Mouse (Mus musculus): ENCODE measurements around the gene Ak2. TPM values are rescaled to one million over a fixed set of nuclear protein-coding genes. Genes with fewer than 3 reads are reported as not detected.
A peak's percentile ranks its signal among the peaks of the same experiment; 100 is the strongest.

Ak2 gene
- total RNA-seq, 2 experiments from 2014 or later, result 26.1 to 28.8 TPM

DNA sequence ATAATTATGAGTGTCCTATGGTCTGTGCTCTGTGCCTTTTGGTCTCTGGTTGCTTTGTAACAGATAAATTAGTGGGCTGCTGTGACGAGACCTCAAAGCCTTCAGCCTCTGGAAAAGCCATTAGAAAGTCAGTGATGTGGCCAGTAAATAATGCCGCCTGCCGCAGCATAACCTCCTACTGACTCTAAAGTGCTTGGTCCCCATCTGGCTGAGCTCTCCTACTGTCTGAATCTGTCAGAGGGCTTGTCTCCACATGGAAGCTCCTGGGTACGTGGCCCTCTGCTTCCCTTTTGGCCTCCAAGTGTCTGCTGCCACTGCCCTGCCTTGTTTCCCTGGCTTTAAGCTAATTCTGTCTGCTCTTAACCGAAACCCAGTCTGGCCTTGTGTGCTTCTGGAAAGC is 17.8 kb downstream of the Ak2 start:
- no peak for DNase-seq (ENCODE audit: low spot score in 2 of 2)

DNA sequence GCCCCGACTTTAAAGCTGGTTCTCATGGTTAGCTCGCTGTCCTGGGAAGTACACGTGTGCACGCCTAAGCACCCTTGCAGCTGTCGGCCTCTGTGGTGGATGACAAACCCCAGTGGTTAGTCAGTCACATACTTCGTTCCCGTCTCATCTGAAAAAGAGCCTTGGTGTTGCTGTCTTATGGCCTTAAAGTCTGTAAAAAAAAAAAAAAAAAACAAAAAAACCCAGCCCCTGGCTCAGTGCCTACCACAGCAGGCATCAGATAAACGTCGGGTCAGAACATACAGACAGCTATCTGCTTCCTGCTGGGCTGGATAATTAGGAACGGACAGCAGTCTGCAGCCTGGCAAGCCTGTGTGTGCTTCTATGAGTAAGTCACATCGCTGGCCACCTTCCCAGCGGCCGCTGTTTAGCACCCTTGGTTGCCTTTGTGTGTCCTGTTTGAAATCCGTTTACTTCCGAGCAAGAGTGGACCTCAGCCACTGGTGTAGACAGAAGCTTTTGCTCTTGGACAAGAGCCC is 19.9 kb downstream of the Ak2 start:
- DNase-seq (ENCODE audit: low spot score in 2 of 2), result no peak

- DNase-seq (ENCODE audit: low spot score in 2 of 2), result no peak
Observed at GRCm38 (mm10) chr4:129013151-129013864, 21.6 kb downstream of the Ak2 start.

GRCm38 (mm10) chr4:129016329-129016728 is 24.6 kb downstream of the Ak2 start:
- DNase-seq (ENCODE audit: low spot score in 2 of 2), result no peak

GRCm38 (mm10) chr4:129017150-129017549 is 25.4 kb downstream of the Ak2 start:
- no peak for DNase-seq (ENCODE audit: low spot score in 2 of 2)

DNA sequence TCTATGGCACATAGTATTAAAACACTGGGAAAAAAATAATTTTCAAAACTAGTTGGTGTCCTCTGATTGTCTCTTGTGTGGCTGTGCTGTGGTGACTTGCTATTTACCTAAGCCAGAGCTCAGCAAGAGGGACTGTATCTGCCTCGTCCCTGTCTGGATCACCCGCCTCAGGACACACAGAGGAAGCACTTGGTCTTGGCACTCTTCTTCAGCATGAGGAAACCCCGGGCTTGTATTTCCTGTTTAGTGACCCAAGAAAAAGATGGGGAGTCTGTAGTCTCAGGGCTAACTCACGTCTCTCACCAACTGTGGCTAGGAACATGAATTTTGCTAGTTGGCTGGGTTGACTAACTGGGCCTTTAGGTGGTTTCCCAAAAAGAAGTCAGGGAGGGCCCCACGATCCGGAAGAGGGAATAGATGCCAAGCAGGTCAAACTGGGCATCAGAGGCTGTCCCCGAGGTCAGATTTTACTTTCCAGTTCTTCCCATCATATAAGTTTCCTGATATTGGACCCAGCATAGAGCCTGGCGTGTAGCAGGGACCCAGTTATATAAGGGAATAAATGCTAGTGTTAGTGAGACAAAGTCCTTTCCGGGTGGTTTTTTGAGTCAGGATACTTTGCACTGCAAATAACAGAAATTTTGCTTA is 27.2 kb downstream of the Ak2 start:
- no peak for DNase-seq (ENCODE audit: low spot score in 2 of 2)

DNA sequence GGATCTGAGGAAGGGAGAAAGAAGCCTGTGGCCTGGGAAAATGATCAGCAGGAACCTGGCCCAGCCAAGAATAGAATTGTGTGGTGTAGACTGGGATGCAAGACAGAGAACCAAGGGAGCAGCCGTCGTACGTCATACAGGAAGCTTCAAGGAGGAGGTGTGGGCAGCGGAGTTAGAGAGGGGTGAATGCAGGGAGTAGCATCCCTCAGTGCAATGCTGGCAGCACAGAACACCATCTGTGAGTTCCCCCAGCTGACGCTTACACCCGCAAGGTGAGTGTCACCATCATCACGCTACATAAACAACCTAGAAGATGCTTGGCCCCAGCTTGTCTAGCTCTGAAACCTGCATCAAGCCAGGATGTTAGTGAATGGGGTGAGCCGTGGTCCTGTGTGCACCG is 28.0 kb downstream of the Ak2 start:
- no peak for DNase-seq (ENCODE audit: low spot score in 2 of 2)

DNA sequence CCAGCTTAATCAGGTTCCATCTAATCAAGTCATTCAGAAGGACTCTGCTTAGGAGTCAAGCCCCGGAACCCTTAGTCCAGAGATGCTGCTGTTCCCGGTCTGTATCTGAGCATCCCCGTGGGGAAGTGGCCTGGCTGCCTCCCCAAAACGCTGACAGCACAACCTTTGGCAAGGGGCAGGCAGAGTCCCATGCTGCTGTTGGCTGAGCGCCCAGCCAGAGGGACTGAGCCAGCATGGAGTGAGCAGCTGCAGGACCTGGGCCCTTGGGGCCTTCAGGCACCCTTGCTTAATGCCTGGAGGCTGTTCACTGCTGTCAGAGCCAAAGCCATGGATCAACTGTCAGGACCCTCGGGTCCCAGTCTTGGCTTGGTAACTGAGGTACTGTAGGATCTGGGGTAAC is 28.7 kb downstream of the Ak2 start:
- DNase-seq (ENCODE audit: low spot score in 2 of 2), result peak; percentile 74 to 84

DNA sequence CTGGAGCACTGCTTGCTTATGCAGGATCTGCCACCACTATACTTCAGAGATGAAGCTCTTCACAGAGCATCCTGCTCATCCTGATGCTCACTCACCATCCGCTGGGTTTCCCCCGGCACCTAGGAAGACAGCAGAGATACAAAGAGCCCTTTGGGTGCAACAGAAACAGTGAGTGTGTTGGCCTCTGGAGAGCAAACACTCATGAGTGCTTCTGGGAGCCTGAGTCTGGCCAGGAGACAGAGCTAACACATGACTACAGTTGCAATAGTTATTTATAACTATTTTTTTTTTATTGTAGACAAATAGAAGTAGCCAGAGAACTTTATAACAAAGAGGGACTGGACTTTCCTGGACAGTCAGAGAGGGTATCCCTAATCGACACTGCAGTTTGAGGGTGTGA is 29.7 kb downstream of the Ak2 start:
- DNase-seq (ENCODE audit: low spot score in 2 of 2), result no peak

DNA sequence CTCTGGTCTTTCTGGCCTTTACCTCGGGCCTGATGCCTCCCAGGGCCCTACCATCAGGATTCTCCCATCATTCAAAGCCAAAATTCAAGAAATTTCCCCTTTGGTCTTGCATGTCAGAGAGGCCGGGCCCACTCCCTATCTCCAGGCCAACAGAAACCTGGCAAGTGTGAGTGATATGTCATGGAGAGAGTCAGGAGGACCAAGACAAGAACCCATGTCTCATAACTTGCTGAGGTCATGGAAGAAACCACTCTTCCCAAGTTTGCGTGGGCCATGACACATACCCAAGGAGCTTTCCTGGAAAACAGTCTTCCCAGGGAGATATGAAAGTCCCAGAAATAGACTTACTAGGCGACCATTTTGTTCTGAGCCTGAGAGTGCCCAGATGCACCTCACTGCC is 30.1 kb downstream of the Ak2 start:
- DNase-seq (ENCODE audit: low spot score in 2 of 2), result no peak

DNA sequence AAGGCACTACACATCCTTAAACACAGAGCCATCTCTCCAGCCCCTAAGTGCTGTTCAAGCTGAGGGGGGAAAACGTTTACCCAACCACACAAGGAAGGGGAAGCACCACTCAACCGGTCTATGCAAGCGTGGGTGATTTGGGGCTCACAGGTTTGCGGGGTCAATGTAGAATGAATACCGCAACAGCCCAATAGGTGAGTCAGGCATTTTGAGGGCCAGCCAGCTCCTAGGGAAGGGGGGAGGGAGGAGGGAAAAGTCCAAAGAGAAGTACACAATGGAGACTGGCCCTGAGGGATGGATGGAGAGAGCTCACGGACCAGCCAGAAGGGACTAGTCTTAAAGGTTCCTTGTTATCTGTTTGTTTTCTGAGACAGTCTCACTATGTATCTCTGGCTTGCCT is 32.1 kb downstream of the Ak2 start:
- no peak for DNase-seq (ENCODE audit: low spot score in 2 of 2)

- peak in 1 of 2 experiments; percentile 33 for DNase-seq (ENCODE audit: low spot score in 2 of 2)
Observed at GRCm38 (mm10) chr4:129024775-129025174, 33.0 kb downstream of the Ak2 start.

DNA sequence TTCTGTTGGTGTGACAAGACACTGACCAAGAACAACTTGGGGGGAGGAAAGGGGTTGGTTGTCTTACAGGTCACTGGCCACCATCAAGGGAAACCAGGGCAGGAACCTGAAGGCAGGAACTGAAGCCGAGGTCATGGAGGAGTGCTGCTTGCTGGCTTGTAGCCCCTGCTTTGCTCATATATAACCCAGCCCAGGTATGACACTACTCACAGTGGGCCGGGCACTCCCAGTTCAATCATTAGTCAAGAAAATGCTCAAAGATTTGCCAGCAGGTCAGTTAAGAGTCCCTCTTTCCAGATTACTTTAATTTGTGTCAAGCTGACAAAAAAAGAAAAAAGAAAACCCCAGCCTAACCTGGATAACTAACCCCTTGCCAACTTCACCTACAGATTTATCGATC is 33.9 kb downstream of the Ak2 start:
- no peak for DNase-seq (ENCODE audit: low spot score in 2 of 2)

GRCm38 (mm10) chr4:129030746-129031145 is 39.0 kb downstream of the Ak2 start:
- no peak for DNase-seq (ENCODE audit: low spot score in 2 of 2)

- no peak for DNase-seq (ENCODE audit: low spot score in 2 of 2)
Observed at GRCm38 (mm10) chr4:129031408-129031965, 39.7 kb downstream of the Ak2 start.

- DNase-seq (ENCODE audit: low spot score in 2 of 2), result no peak
Observed at GRCm38 (mm10) chr4:129032133-129032962, 40.6 kb downstream of the Ak2 start.

DNA sequence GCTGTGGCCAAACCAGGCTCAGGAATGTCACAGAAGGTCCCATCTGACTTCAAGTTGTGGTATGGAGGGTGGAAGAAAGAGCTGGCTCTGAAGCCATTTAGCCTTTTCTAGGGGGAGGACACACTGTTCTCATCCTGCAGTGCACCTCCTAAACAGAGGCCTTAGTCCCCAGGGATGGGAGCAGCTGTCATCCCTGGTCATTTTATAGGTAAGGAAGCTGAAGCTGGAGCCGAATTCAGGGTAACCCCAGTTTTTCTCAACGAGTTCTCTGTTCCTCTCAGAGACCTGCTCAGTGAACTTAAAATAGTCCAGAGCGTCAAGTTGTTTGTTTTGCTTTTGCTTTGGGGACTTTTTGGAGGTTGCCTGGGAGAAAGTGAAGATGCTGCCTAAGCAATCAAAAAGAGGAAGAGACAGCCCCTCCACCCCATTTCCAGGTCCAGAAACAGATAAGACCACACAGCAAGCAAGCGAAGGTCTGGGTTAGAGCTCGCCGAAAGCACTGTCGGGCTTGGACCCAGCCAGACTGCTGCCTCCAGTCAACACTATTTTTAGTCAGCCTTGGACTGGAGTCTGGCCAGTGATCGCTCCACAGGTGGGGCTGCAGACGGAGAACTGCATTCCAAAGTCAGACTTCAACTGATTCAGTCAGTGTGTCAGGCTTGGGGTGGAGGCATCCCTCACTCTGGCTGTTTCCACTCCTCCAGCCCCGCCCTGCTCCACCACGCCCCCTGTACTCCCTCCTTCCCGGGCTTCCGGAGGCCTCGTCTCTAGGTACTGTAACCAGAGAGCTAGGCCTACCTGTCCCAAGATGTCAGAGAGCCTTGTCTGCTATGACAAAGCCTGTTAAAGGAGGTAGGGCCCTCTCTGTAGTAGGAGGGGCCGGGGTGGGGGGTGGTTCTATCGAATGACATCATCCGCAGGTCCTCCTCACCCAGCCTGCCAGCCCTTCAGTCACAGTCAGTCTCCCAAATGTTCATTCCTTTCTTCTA is 41.5 kb downstream of the Ak2 start:
- DNase-seq (ENCODE audit: low spot score in 2 of 2), result no peak

- DNase-seq (ENCODE audit: low spot score in 2 of 2), result no peak
Observed at GRCm38 (mm10) chr4:129034224-129034623, 42.5 kb downstream of the Ak2 start.

- DNase-seq (ENCODE audit: low spot score in 2 of 2), result no peak
Observed at GRCm38 (mm10) chr4:129034706-129035660, 43.2 kb downstream of the Ak2 start.

Data from layer of hippocampus, postnatal 14 days (tissue).